Mouse (Mus musculus): ENCODE measurements around the gene Alkbh7. TPM values are rescaled to one million over a fixed set of nuclear protein-coding genes. Genes with fewer than 3 reads are reported as not detected.

Alkbh7 gene
- total RNA-seq (2012; rRNA removed) (40.0 and 51.8 TPM in 2 replicates), total RNA-seq (2014; rRNA removed) (32.6 and 35.4 TPM in 2 replicates), polyA plus RNA-seq (2012; ENCODE audit: insufficient read length, low read depth) (21.2 and 21.8 TPM in 2 replicates)

DNA sequence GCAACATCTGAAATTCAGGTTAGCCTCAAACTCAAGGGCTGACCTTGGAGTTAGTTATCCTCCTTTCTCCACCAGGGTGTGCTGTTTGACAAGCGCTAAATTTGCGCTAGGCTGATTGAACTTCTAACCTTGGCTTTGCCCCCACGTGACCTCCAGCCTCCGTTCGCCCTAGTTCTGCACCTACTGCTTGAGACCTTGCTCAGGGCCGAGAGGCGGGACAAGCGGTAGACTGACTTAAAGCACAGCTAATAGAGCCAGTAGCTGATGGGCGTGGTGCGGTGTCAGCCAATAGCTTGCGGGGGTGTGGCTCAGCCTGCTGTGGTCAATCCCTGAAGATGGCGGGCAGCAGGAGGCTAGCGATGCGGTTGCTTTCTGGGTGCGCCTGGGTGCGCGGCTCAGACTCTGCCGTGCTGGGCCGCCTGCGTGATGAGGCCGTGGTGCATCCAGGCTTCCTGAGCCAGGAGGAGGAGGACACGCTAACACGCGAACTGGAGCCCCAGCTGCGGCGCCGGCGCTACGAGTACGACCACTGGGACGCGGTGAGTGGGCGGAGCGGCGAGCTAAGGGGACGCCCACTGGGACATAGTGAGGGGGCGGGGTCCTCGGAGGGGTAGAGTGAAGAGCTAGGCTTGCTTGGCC, at the start of gene Alkbh7:
TSS of gene Alkbh7 (plus strand) at position 311 of the 639 bp plus-strand sequence.
- H3K36me3 ChIP-seq (replicated peaks in 1 of 2; ENCODE audit: control insufficient read depth in 1 of 2, insufficient read depth in 1 of 2, low read length in 1 of 2): peaks cover 53 to 85% of the 10 kb centered on the region in 2 experiments
- H3K9ac ChIP-seq (ENCODE audit: insufficient read depth, low read depth): peak within 1 kb of the TSS; percentile 32
- peak within 1 kb of the TSS; percentile 42; the same call in 1 of the 2 replicates for H3K27ac ChIP-seq (ENCODE audit: insufficient read depth, low read depth)

DNA sequence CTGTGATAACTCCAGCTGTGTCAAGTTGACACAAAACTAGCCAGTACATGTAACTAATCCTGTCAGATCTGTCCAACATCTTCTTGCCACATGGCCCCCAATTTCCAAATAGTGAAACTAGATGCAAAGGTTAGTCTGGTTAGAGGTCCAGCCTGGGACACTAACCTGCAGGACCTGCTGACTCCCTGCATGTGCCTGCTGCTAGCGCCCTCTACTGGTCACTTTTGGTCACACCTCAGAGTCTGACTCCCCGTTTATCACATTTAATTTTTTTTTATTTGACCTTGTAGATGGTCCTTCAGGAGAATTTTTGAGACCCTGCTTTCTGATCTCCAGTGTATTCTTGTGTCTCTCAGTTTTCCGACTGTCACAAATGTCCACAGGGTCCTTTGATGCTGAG, 46.2 kb upstream of the Alkbh7 start:
- Histone ChIP-seq H3K9me3 (replicated peaks; ENCODE audit: low read length) (no peaks in the 10 kb centered on the region), H3K27ac (ENCODE audit: insufficient read depth, low read depth) (no peak overlapping the region), H3K36me3 (replicated peaks in 1 of 2; ENCODE audit: control insufficient read depth in 1 of 2, insufficient read depth in 1 of 2, low read length in 1 of 2) (no peaks in the 10 kb centered on the region), H3K27me3 (replicated peaks) (peaks cover 39% of the 10 kb centered on the region), H3K4me3 (replicated peaks in 1 of 3; ENCODE audit: low read depth in 2 of 3, low read length in 2 of 3, poor library complexity in 1 of 3) (no peak overlapping the region), H3K4me1 (ENCODE audit: control insufficient read depth in 1 of 2, insufficient read depth in 2 of 2) (no peaks in the 10 kb centered on the region), H3K4me2 (ENCODE audit: insufficient read depth, low read depth, poor library complexity, severe bottlenecking) (no peak overlapping the region), H3K79me2 (replicated peaks; ENCODE audit: control insufficient read depth, extremely low read depth, insufficient read depth, poor library complexity, severe bottlenecking) (no peaks in the 10 kb centered on the region), H3K9ac (ENCODE audit: insufficient read depth, low read depth) (no peak overlapping the region)
- in situ Hi-C loops (cut with MboI; ENCODE audit: low pct_ligation_motif_present, low pct_unique_long_range_greater_than_20kb, low sequenced_read_pairs) (loop anchor here (5.0 kb wide), 1 partner anchor 59 kb away; no protein-coding TSS in a partner anchor), dilution Hi-C loops (cut with MboI; ENCODE audit: extremely low pct_ligation_motif_present, extremely low pct_unique_long_range_greater_than_20kb, low sequenced_read_pairs) (no loop called here)
- peak; percentile 63 for DNase-seq (ENCODE audit: extremely low read depth)
- TF ChIP-seq ELF1 (IDR thresholded peaks at IDR 0.05; ENCODE audit: low read depth, low read length) (no peak), TCF12 (IDR thresholded peaks at IDR 0.05; ENCODE audit: low read depth, low read length) (no peak), CHD1 (IDR thresholded peaks at IDR 0.05; ENCODE audit: low read depth, low read length) (no peak), USF2 (conservative IDR thresholded peaks at IDR 0.05; ENCODE audit: low read depth, low read length) (no peak), E2F4 (IDR thresholded peaks at IDR 0.05; ENCODE audit: insufficient replicate concordance, low read depth, low read length) (no peak), IRF4 (IDR thresholded peaks at IDR 0.05; ENCODE audit: low read depth, low read length) (no peak), MXI1 (IDR thresholded peaks at IDR 0.05; ENCODE audit: low read depth, low read length) (no peak), BHLHE40 (IDR thresholded peaks at IDR 0.05; ENCODE audit: low read depth, low read length) (peak; percentile 64), MAX (IDR thresholded peaks at IDR 0.05; ENCODE audit: low read length) (peak; percentile 22; the same call in 1 of the 2 replicates), NELFE (IDR thresholded peaks at IDR 0.05; ENCODE audit: low read depth, low read length) (no peak), HCFC1 (IDR thresholded peaks at IDR 0.05; ENCODE audit: low read depth, low read length) (no peak), ETS1 (conservative IDR thresholded peaks at IDR 0.05; ENCODE audit: low read depth, low read length) (no peak), ZKSCAN1 (IDR thresholded peaks at IDR 0.05; ENCODE audit: borderline replicate concordance, low read depth, low read length) (no peak), TBP (conservative IDR thresholded peaks at IDR 0.05; ENCODE audit: low read depth, low read length) (no peak), ZNF384 (IDR thresholded peaks at IDR 0.05; ENCODE audit: low read depth, low read length) (peak; percentile 66; the same call in 1 of the 2 replicates), KAT2A (IDR thresholded peaks at IDR 0.05; ENCODE audit: insufficient replicate concordance, low read length) (no peak), MAZ (IDR thresholded peaks at IDR 0.05; ENCODE audit: low read depth, low read length) (no peak), UBTF (IDR thresholded peaks at IDR 0.05; ENCODE audit: low read depth, low read length) (no peak), JUND (conservative IDR thresholded peaks at IDR 0.05; ENCODE audit: low read depth, low read length) (no peak)

More for the DNA sequence above, at the start of gene Alkbh7:
- TF ChIP-seq USF2 (conservative IDR thresholded peaks at IDR 0.05; ENCODE audit: low read depth, low read length) (peak; percentile 98), NELFE (IDR thresholded peaks at IDR 0.05; ENCODE audit: low read depth, low read length) (peak; percentile 51; the same call in 1 of the 2 replicates), CTCF (conservative IDR thresholded peaks at IDR 0.05 in 1 of 2, IDR thresholded peaks at IDR 0.05 in 1 of 2; ENCODE audit: low read depth in 2 of 2, low read length in 2 of 2) (peak; percentile 59 to 94), JUN (IDR thresholded peaks at IDR 0.05; ENCODE audit: insufficient read depth, low read depth, low read length) (no peak), RCOR1 (conservative IDR thresholded peaks at IDR 0.05; ENCODE audit: low read depth, low read length) (no peak), MXI1 (IDR thresholded peaks at IDR 0.05; ENCODE audit: low read depth, low read length) (peak; percentile 86), TCF12 (IDR thresholded peaks at IDR 0.05; ENCODE audit: low read depth, low read length) (peak; percentile 55; the same call in 1 of the 2 replicates), IRF4 (IDR thresholded peaks at IDR 0.05; ENCODE audit: low read depth, low read length) (0 out of 2 replicates have a peak, but pooled peaks have one; percentile 5), RAD21 (IDR thresholded peaks at IDR 0.05; ENCODE audit: low read depth, low read length) (peak; percentile 98), MYC (IDR thresholded peaks at IDR 0.05; ENCODE audit: low read depth, low read length) (peak; percentile 84), SIN3A (IDR thresholded peaks at IDR 0.05; ENCODE audit: low read length) (peak; percentile 83), CHD1 (IDR thresholded peaks at IDR 0.05; ENCODE audit: low read depth, low read length) (no peak), ZC3H11A (IDR thresholded peaks at IDR 0.05; ENCODE audit: low read depth, low read length) (peak; percentile 41; the same call in 1 of the 2 replicates), BHLHE40 (IDR thresholded peaks at IDR 0.05; ENCODE audit: low read depth, low read length) (peak; percentile 91), GABPA (IDR thresholded peaks at IDR 0.05; ENCODE audit: insufficient replicate concordance, low read depth, low read length) (no peak), SMC3 (IDR thresholded peaks at IDR 0.05; ENCODE audit: low read depth, low read length) (peak; percentile 87), POLR2A (IDR thresholded peaks at IDR 0.05; ENCODE audit: low read depth, low read length) (peak; percentile 64; the same call in 1 of the 2 replicates), PAX5 (IDR thresholded peaks at IDR 0.05; ENCODE audit: low read length) (no peak), TBP (conservative IDR thresholded peaks at IDR 0.05; ENCODE audit: low read depth, low read length) (0 out of 2 replicates have a peak, but pooled peaks have one; percentile 21), MAZ (IDR thresholded peaks at IDR 0.05; ENCODE audit: low read depth, low read length) (0 out of 2 replicates have a peak, but pooled peaks have one; percentile 34), NRF1 (IDR thresholded peaks at IDR 0.05; ENCODE audit: low read depth, low read length) (peak; percentile 48), EP300 (IDR thresholded peaks at IDR 0.05; ENCODE audit: low read length) (no peak), USF1 (IDR thresholded peaks at IDR 0.05; ENCODE audit: low read depth, low read length) (peak; percentile 98), ELF1 (IDR thresholded peaks at IDR 0.05; ENCODE audit: low read depth, low read length) (peak; percentile 59; the same call in 1 of the 2 replicates), MAX (IDR thresholded peaks at IDR 0.05; ENCODE audit: low read length) (peak; percentile 99), ZMIZ1 (IDR thresholded peaks at IDR 0.05; ENCODE audit: low read depth, low read length) (peak; percentile 61), CHD2 (IDR thresholded peaks at IDR 0.05; ENCODE audit: low read length) (peak; percentile 90), ZNF384 (IDR thresholded peaks at IDR 0.05; ENCODE audit: low read depth, low read length) (no peak), POLR2AphosphoS2 (IDR thresholded peaks at IDR 0.05; ENCODE audit: low read depth, low read length) (peak; percentile 98)
- in situ Hi-C loops (cut with MboI; ENCODE audit: low pct_ligation_motif_present, low pct_unique_long_range_greater_than_20kb, low sequenced_read_pairs) (loop anchor here (10.0 kb wide), 2 partner anchors 208 to 338 kb away; no protein-coding TSS in a partner anchor), dilution Hi-C loops (cut with MboI; ENCODE audit: extremely low pct_ligation_motif_present, extremely low pct_unique_long_range_greater_than_20kb, low sequenced_read_pairs) (no loop called here)
- Histone ChIP-seq H3K27me3 (replicated peaks) (no peaks in the 10 kb centered on the region), H3K4me1 (ENCODE audit: control insufficient read depth in 1 of 2, insufficient read depth in 2 of 2) (peaks cover 8 to 40% of the 10 kb centered on the region in 2 experiments), H3K9me3 (replicated peaks; ENCODE audit: low read length) (no peaks in the 10 kb centered on the region), H3K4me3 (replicated peaks in 1 of 3; ENCODE audit: low read depth in 2 of 3, low read length in 2 of 3, poor library complexity in 1 of 3) (peak within 1 kb of the TSS; percentile 68 to 87 (median 76)), H3K4me2 (ENCODE audit: insufficient read depth, low read depth, poor library complexity, severe bottlenecking) (peak within 1 kb of the TSS; percentile 72), H3K79me2 (replicated peaks; ENCODE audit: control insufficient read depth, extremely low read depth, insufficient read depth, poor library complexity, severe bottlenecking) (peaks cover 3% of the 10 kb centered on the region; the same call in 1 of the 2 replicates)
- DNase-seq (ENCODE audit: extremely low read depth): peak; percentile 100
